Mouse (Mus musculus): ENCODE results near the gene Zbp1. TPM values are rescaled to one million over a fixed set of nuclear protein-coding genes. Genes with fewer than 3 reads are reported as not detected.
A peak's percentile ranks its signal among the peaks of the same experiment; 100 is the strongest.

Gene Zbp1
- polyA plus RNA-seq, 1 experiment from 2014 or later: not detected

GRCm38 (mm10) chr2:173255810-173256551 is 37.3 kb upstream of the Zbp1 start:
- DNase-seq (ENCODE audit: extremely low spot score, low spot score): no peak
- peaks cover 12% of the 10 kb centered on the region; the same call in 1 of the 2 replicates for H3K27me3 ChIP-seq (ENCODE audit: poor library complexity, severe bottlenecking)
- H3K4me3 ChIP-seq: no peak overlapping the region
- H3K9me3 ChIP-seq: no peaks in the 10 kb centered on the region
- WGBS: 73% methylated on average over 7 of the region's 7 CpGs
- H3K4me1 ChIP-seq: peaks cover 100% of the 10 kb centered on the region
- H3K36me3 ChIP-seq (replicated peaks): no peaks in the 10 kb centered on the region
- 0 out of 2 replicates have a peak overlapping the region, but pooled peaks have one; percentile 35 for H3K27ac ChIP-seq

GRCm38 (mm10) chr2:173253761-173254662 is 35.3 kb upstream of the Zbp1 start:
- Histone ChIP-seq H3K4me3 (peak overlapping the region; percentile 26; the same call in 1 of the 2 replicates), H3K4me1 (peaks cover 98% of the 10 kb centered on the region), H3K36me3 (replicated peaks) (no peaks in the 10 kb centered on the region), H3K9me3 (no peaks in the 10 kb centered on the region), H3K27ac (peak overlapping the region; percentile 81), H3K27me3 (ENCODE audit: poor library complexity, severe bottlenecking) (peaks cover 24% of the 10 kb centered on the region; the same call in 1 of the 2 replicates)
- no peak for DNase-seq (ENCODE audit: extremely low spot score, low spot score)
- 35% methylated on average over 26 of the region's 26 CpGs for WGBS

- no peaks in the 10 kb centered on the region for H3K36me3 ChIP-seq (replicated peaks)
- H3K4me3 ChIP-seq: no peak overlapping the region
- H3K27ac ChIP-seq: no peak overlapping the region
- no peak for DNase-seq (ENCODE audit: extremely low spot score, low spot score)
- H3K9me3 ChIP-seq: no peaks in the 10 kb centered on the region
- peaks cover 94% of the 10 kb centered on the region for H3K4me1 ChIP-seq
- 86% methylated on average over 9 of the region's 9 CpGs for WGBS
- peaks cover 33% of the 10 kb centered on the region for H3K27me3 ChIP-seq (ENCODE audit: poor library complexity, severe bottlenecking)
These were observed 33.0 kb upstream of the Zbp1 start for GRCm38 (mm10) chr2:173251675-173252074.

- Histone ChIP-seq H3K27ac (no peak overlapping the region), H3K4me1 (peaks cover 94% of the 10 kb centered on the region), H3K9me3 (no peaks in the 10 kb centered on the region), H3K36me3 (replicated peaks) (no peaks in the 10 kb centered on the region), H3K27me3 (ENCODE audit: poor library complexity, severe bottlenecking) (peaks cover 39% of the 10 kb centered on the region), H3K4me3 (no peak overlapping the region)
- no peak for DNase-seq (ENCODE audit: extremely low spot score, low spot score)
- WGBS: 73% methylated on average over 7 of the region's 7 CpGs
These were observed 32.4 kb upstream of the Zbp1 start for GRCm38 (mm10) chr2:173251133-173251532.

- 18% methylated on average over 2 of the region's 2 CpGs for WGBS
- DNase-seq (ENCODE audit: extremely low spot score, low spot score): no peak
- Histone ChIP-seq H3K4me3 (no peak overlapping the region), H3K36me3 (replicated peaks) (no peaks in the 10 kb centered on the region), H3K27me3 (ENCODE audit: poor library complexity, severe bottlenecking) (peaks cover 46% of the 10 kb centered on the region), H3K9me3 (no peaks in the 10 kb centered on the region), H3K4me1 (peaks cover 94% of the 10 kb centered on the region), H3K27ac (0 out of 2 replicates have a peak overlapping the region, but pooled peaks have one; percentile 48)
These were observed 31.7 kb upstream of the Zbp1 start for GRCm38 (mm10) chr2:173250411-173250810.

- Histone ChIP-seq H3K27me3 (ENCODE audit: poor library complexity, severe bottlenecking) (peaks cover 51% of the 10 kb centered on the region), H3K36me3 (replicated peaks) (no peaks in the 10 kb centered on the region), H3K4me3 (no peak overlapping the region), H3K27ac (0 out of 2 replicates have a peak overlapping the region, but pooled peaks have one; percentile 48), H3K4me1 (peaks cover 89% of the 10 kb centered on the region), H3K9me3 (no peaks in the 10 kb centered on the region)
- 81% methylated on average over 8 of the region's 8 CpGs for WGBS
- DNase-seq (ENCODE audit: extremely low spot score, low spot score): no peak
These were observed 31.2 kb upstream of the Zbp1 start for GRCm38 (mm10) chr2:173249965-173250364.

- H3K4me3 ChIP-seq: no peak overlapping the region
- DNase-seq (ENCODE audit: extremely low spot score, low spot score): no peak
- no peaks in the 10 kb centered on the region for H3K36me3 ChIP-seq (replicated peaks)
- no peaks in the 10 kb centered on the region for H3K9me3 ChIP-seq
- WGBS: 73% methylated on average over 3 of the region's 3 CpGs
- peaks cover 84% of the 10 kb centered on the region for H3K4me1 ChIP-seq
- no peak overlapping the region for H3K27ac ChIP-seq
- H3K27me3 ChIP-seq (ENCODE audit: poor library complexity, severe bottlenecking): peaks cover 51% of the 10 kb centered on the region
These were observed 30.7 kb upstream of the Zbp1 start for GRCm38 (mm10) chr2:173249386-173249785.

GRCm38 (mm10) chr2:173248822-173249221 is 30.1 kb upstream of the Zbp1 start:
- no peak for DNase-seq (ENCODE audit: extremely low spot score, low spot score)
- H3K36me3 ChIP-seq (replicated peaks): no peaks in the 10 kb centered on the region
- WGBS: 79% methylated on average over 7 of the region's 7 CpGs
- H3K4me3 ChIP-seq: no peak overlapping the region
- peaks cover 56% of the 10 kb centered on the region for H3K27me3 ChIP-seq (ENCODE audit: poor library complexity, severe bottlenecking)
- H3K27ac ChIP-seq: no peak overlapping the region
- no peaks in the 10 kb centered on the region for H3K9me3 ChIP-seq
- H3K4me1 ChIP-seq: peaks cover 81% of the 10 kb centered on the region

GRCm38 (mm10) chr2:173247911-173248310 is 29.2 kb upstream of the Zbp1 start:
- Histone ChIP-seq H3K9me3 (no peaks in the 10 kb centered on the region), H3K4me3 (no peak overlapping the region), H3K27ac (no peak overlapping the region), H3K36me3 (replicated peaks) (no peaks in the 10 kb centered on the region), H3K27me3 (ENCODE audit: poor library complexity, severe bottlenecking) (peaks cover 57% of the 10 kb centered on the region), H3K4me1 (peaks cover 81% of the 10 kb centered on the region)
- DNase-seq (ENCODE audit: extremely low spot score, low spot score): no peak
- WGBS: 72% methylated on average over 2 of the region's 2 CpGs

GRCm38 (mm10) chr2:173247197-173247596 is 28.5 kb upstream of the Zbp1 start:
- Histone ChIP-seq H3K4me3 (no peak overlapping the region), H3K4me1 (peaks cover 81% of the 10 kb centered on the region), H3K27me3 (ENCODE audit: poor library complexity, severe bottlenecking) (peaks cover 56% of the 10 kb centered on the region), H3K27ac (0 out of 2 replicates have a peak overlapping the region, but pooled peaks have one; percentile 4), H3K9me3 (no peaks in the 10 kb centered on the region), H3K36me3 (replicated peaks) (no peaks in the 10 kb centered on the region)
- WGBS: 20% methylated on average over 2 of the region's 2 CpGs
- DNase-seq (ENCODE audit: extremely low spot score, low spot score): no peak

GRCm38 (mm10) chr2:173246688-173247087 is 28.0 kb upstream of the Zbp1 start:
- Histone ChIP-seq H3K27me3 (ENCODE audit: poor library complexity, severe bottlenecking) (peaks cover 61% of the 10 kb centered on the region), H3K27ac (no peak overlapping the region; the same call in 1 of the 2 replicates), H3K9me3 (no peaks in the 10 kb centered on the region), H3K36me3 (replicated peaks) (no peaks in the 10 kb centered on the region), H3K4me1 (peaks cover 81% of the 10 kb centered on the region), H3K4me3 (no peak overlapping the region)
- DNase-seq (ENCODE audit: extremely low spot score, low spot score): no peak
- 66% methylated on average over 8 of the region's 8 CpGs for WGBS

GRCm38 (mm10) chr2:173245258-173245657 is 26.5 kb upstream of the Zbp1 start:
- H3K4me1 ChIP-seq: peaks cover 81% of the 10 kb centered on the region
- H3K36me3 ChIP-seq (replicated peaks): no peaks in the 10 kb centered on the region
- H3K27ac ChIP-seq: no peak overlapping the region
- no peak overlapping the region for H3K4me3 ChIP-seq
- no peak for DNase-seq (ENCODE audit: extremely low spot score, low spot score)
- WGBS: 92% methylated on average over 20 of the region's 20 CpGs
- H3K27me3 ChIP-seq (ENCODE audit: poor library complexity, severe bottlenecking): peaks cover 69% of the 10 kb centered on the region
- no peaks in the 10 kb centered on the region for H3K9me3 ChIP-seq
